Mouse (Mus musculus) hindbrain, embryonic 14.5 days (tissue): ENCODE results near the gene S1pr5. TPM values are rescaled to one million over a fixed set of nuclear protein-coding genes. Genes with fewer than 3 reads are reported as not detected.

ENCODE experiments used
- ATAC-seq: fragments of 200-750 bp; cut with Nextera tagmentation; 2 replicates; pipeline ENCODE4 v1.8.0; 2017; ENCODE audit warnings: moderate number of reproducible peaks, mild to moderate bottlenecking, moderate TSS enrichment, moderate library complexity; ENCODE audit not compliant: low FRiP score
- DNase-seq: peaks from one replicate; pipeline ENCODE4 v3.0.0-alpha.2; 2015; ENCODE audit warnings: low spot score
- H3K27ac ChIP-seq: fragments of 300-500 bp; sonication (generic); 2 replicates; pipeline ENCODE4 v1.5.1; 2014; ENCODE audit warnings: mild to moderate bottlenecking, moderate library complexity
- H3K27me3 ChIP-seq: fragments of 300-500 bp; sonication (generic); 2 replicates; pipeline ENCODE4 v1.6.1; 2014; ENCODE audit warnings: mild to moderate bottlenecking, low read length, mixed read lengths; ENCODE audit not compliant: control insufficient read depth, insufficient read depth
- H3K36me3 ChIP-seq: fragments of 300-500 bp; sonication (generic); replicated peaks from 2 replicates; pipeline ENCODE4 v1.6.1; 2014; ENCODE audit not compliant: control insufficient read depth, insufficient read depth
- H3K4me1 ChIP-seq: fragments of 300-500 bp; sonication (generic); replicated peaks from 2 replicates; pipeline ENCODE4 v1.6.1; 2014; ENCODE audit warnings: antibody characterized with exemption, low read length, mixed read lengths; ENCODE audit not compliant: control insufficient read depth, insufficient read depth
- H3K4me2 ChIP-seq: fragments of 300-500 bp; sonication (generic); replicated peaks from 2 replicates; pipeline ENCODE4 v1.6.1; 2014; ENCODE audit warnings: mild to moderate bottlenecking, moderate library complexity
- H3K4me3 ChIP-seq: fragments of 300-500 bp; sonication (generic); replicated peaks from 2 replicates; pipeline ENCODE4 v1.5.1; 2014; ENCODE audit warnings: mild to moderate bottlenecking, low read length
- H3K9ac ChIP-seq: fragments of 300-500 bp; sonication (generic); 2 replicates; pipeline ENCODE4 v1.6.1; 2014
- H3K9me3 ChIP-seq: fragments of 300-500 bp; sonication (generic); 2 replicates; pipeline ENCODE4 v1.6.1; 2016; ENCODE audit warnings: low read length; ENCODE audit not compliant: control insufficient read depth
- WGBS: fragments of 180-500 bp; shearing (Covaris S2); extraction: QIAGEN DNeasy Blood & Tissue Kit; methylation state at CpG from one replicate; pipeline ENCODE4 v1.1.7; 2014; 5-methylcytosine and 5-hydroxymethylcytosine counted together
- polyA plus RNA-seq: library from polyadenylated mRNA; unstranded; fragments of >200 nt; fragmentation: Nextera tagmentation; extraction: Ambion mirVana; gene quantifications from 2 replicates; pipeline ENCODE4 v1.2.1, GENCODE M21; 2014

The S1pr5 gene
- polyA plus RNA-seq, 1 experiment from 2014 or later, result 3.9 TPM

GRCm38 (mm10) chr9:21193786-21194185, 54.5 kb downstream of the S1pr5 start:
- no peaks in the 10 kb centered on the region for H3K36me3 ChIP-seq
- peaks cover 17% of the 10 kb centered on the region for H3K4me1 ChIP-seq
- H3K9ac ChIP-seq, result no peak overlapping the region
- H3K4me3 ChIP-seq, result no peak overlapping the region
- ATAC-seq (no peak), DNase-seq (no peak)
- H3K4me2 ChIP-seq, result no peak overlapping the region
- no peaks in the 10 kb centered on the region for H3K9me3 ChIP-seq
- no peaks in the 10 kb centered on the region for H3K27me3 ChIP-seq
- WGBS, result 86% methylated on average over 3 of the region's 3 CpGs
- no peak overlapping the region for H3K27ac ChIP-seq

Other genes with a start within 250 kb of the S1pr5 start
- 97.3 and 102 TPM in 2 replicates for gene Mrpl4, start 245.7 kb downstream of the S1pr5 start, polyA plus RNA-seq
- 3.6 and 3.8 TPM in 2 replicates for gene Icam1, start 232.5 kb downstream of the S1pr5 start, polyA plus RNA-seq
- gene Icam4, start 219.1 kb downstream of the S1pr5 start, polyA plus RNA-seq, result 0.31 TPM in 1 of 2 replicates, not detected in the other
- gene Icam5, start 216.4 kb downstream of the S1pr5 start, polyA plus RNA-seq, result 1.6 and 1.9 TPM in 2 replicates
- 1.0 and 2.0 TPM in 2 replicates for gene Zglp1, start 181.3 kb downstream of the S1pr5 start, polyA plus RNA-seq
- 1.2 and 2.4 TPM in 2 replicates for gene Gm49373, start 175.3 kb downstream of the S1pr5 start, polyA plus RNA-seq
- gene Fdx1l, start 174.8 kb downstream of the S1pr5 start, polyA plus RNA-seq, result 67.0 and 72.0 TPM in 2 replicates
- gene Gm38431, start 156.4 kb downstream of the S1pr5 start, polyA plus RNA-seq, result 0.95 and 1.6 TPM in 2 replicates
- 35.2 and 37.6 TPM in 2 replicates for gene Raver1, start 156.4 kb downstream of the S1pr5 start, polyA plus RNA-seq
- 7.3 and 8.4 TPM in 2 replicates for gene Tyk2, start 117.2 kb downstream of the S1pr5 start, polyA plus RNA-seq
- 192 and 215 TPM in 2 replicates for gene Cdc37, start 98.5 kb downstream of the S1pr5 start, polyA plus RNA-seq
- 28.8 and 35.5 TPM in 2 replicates for gene Pde4a, start 82.7 kb downstream of the S1pr5 start, polyA plus RNA-seq
- gene Keap1, start 9.1 kb downstream of the S1pr5 start, polyA plus RNA-seq, result 39.3 and 43.6 TPM in 2 replicates
- gene Atg4d, start 16.9 kb upstream of the S1pr5 start, polyA plus RNA-seq, result 38.1 and 46.9 TPM in 2 replicates
- gene Kri1, start 39.5 kb upstream of the S1pr5 start, polyA plus RNA-seq, result 11.2 and 15.6 TPM in 2 replicates
- 107 and 112 TPM in 2 replicates for gene Cdkn2d, start 43.0 kb upstream of the S1pr5 start, polyA plus RNA-seq
- 1.8 and 2.2 TPM in 2 replicates for gene Ap1m2, start 63.9 kb upstream of the S1pr5 start, polyA plus RNA-seq
- gene Slc44a2, start 72.3 kb upstream of the S1pr5 start, polyA plus RNA-seq, result 58.4 and 62.3 TPM in 2 replicates
- 188 and 201 TPM in 2 replicates for gene Ilf3, start 119.4 kb upstream of the S1pr5 start, polyA plus RNA-seq
- 39.3 and 39.7 TPM in 2 replicates for gene Qtrt1, start 163.4 kb upstream of the S1pr5 start, polyA plus RNA-seq
- gene Dnm2, start 176.5 kb upstream of the S1pr5 start, polyA plus RNA-seq, result 58.3 and 60.7 TPM in 2 replicates